Mouse (Mus musculus): ENCODE measurements around the gene Marcks.

DNA sequence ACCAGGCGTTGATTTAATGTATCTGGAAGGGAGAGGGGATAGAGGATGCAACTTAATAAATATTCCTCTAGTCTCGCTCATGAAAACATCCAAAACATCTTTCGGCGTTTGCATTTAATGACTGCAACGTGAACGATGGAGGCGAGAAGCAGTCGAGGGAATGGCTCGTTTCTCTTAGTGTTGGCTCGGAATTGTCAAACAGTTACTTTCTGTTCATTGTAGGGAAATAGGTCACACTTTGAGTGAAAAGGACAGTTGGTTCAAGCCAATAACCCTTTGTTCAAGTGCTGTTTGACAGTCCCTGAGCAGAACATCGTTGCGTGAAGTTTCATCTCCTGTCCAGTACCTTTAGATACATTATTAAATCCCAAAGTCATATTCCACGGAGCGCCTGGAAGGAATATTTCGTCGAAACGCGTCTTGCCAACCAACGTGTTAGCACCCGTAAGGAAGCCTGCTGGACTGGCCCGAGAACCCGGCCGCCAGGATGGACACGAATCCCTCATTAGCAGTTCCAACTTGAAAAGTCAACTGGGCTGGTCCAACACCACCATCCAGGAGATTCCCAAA is 1.5 kb upstream of the Marcks start:
- no peak for TF ChIP-seq CTCF (IDR thresholded peaks at IDR 0.05; ENCODE audit: insufficient read depth, low read depth, low read length)
- TF ChIP-seq POLR2A (IDR thresholded peaks at IDR 0.05; ENCODE audit: insufficient read depth, low read depth, low read length), result no peak
